Mouse (Mus musculus): Measurements from ENCODE around the gene Larp7.

Larp7 gene

DNA sequence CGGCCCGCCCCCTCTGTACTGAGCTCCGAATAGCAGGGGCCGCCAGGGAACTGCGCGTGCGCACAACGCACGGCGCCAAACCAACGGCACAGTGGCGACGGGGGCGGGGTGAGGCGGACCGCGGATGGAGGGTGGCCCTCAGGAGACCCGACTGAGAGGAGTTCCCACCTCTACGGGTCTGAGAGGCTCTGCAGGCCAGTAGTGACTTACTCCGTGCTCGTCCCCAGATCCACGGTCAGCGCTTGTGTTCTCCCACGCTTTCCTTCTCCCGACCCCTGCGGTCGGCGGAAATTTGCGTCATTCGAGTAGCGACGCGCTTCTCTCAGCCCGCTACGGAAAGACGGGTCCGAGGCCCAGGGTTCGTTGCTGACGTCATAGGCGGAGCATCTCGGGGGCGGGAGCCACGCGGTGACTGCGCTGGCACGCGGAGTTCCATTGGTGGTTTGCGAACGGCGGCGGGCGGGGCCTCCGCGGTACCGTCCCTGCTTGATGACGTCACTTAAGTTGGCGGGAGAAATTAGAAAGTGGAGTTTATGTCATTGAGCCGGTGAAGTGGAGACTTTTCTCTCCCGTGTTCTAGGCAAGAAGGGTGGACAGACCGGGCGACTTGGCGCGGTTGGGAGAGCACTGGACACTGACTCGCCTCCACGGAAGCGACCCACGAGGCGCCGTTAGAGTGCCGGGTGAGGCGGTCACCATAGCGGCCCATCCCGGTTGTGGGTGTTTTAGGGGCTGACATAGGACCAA is at the start of gene Larp7, which contains the start of gene Zgrf1:
Gene Larp7, minus strand, starts transcription at position 377 of the 747 bp plus-strand sequence.
Gene Zgrf1, plus strand, starts transcription at position 517 of the 747 bp plus-strand sequence.
- peak; percentile 99 for DNase-seq (ENCODE audit: low spot score)

DNA sequence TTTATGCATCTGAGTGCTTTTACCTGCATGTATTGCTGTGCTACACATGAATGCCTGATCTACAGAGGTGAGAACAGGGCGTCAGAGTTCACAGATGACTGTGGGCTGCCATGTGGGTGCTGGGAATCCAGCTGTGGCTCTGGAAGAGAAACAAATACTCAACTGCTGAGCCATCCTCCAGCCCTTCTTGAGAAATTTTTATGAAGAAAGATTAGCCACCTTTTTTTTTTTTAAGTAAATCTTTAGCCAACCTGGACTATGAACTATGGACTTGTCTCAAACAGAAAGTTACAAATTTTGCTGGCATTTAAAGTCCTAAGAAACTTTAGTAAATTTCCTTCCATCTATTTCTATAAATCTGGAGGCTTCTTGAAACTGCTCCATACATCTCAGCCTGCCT is 44.0 kb upstream of the Larp7 start:
- DNase-seq (ENCODE audit: low spot score): no peak

DNA sequence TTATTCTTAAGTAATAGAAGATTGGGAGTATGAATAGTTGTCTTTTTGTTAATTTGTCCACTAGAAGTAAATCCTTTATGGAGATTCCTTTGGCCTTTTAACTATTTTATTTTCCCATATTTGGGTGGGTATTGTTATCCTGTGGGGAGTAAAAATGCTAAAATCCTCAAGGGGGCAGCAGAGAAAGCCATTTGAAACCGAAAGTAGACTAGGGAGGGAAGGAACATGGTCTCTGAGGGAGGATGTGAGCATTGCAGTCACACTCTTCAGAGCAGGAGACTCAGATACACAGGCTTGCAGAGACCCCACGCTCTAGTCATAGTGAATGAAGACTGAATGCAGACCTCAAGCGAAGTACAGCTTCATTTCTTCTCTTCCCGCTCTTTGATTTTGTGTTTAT is 19.4 kb upstream of the Larp7 start:
- DNase-seq (ENCODE audit: low spot score): peak; percentile 76

DNA sequence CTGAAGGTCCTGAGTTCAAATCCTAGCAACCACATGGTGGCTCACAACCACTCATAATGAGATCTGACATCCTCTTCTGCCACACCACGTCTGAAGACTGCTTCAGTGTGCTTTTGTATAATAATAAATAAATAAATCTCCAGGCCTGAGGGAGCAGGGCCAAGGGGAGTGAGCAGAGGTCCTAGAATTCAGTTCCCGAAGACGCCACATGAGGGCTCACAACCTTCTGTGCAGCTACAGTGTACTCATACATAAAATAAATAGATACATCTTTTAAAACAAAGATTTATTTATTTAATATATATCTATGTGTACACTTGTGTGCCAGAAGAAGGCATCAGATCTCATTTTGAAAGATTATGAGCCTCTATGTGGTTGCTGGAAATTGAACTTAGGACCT is 12.0 kb upstream of the Larp7 start:
- DNase-seq (ENCODE audit: low spot score): no peak

DNA sequence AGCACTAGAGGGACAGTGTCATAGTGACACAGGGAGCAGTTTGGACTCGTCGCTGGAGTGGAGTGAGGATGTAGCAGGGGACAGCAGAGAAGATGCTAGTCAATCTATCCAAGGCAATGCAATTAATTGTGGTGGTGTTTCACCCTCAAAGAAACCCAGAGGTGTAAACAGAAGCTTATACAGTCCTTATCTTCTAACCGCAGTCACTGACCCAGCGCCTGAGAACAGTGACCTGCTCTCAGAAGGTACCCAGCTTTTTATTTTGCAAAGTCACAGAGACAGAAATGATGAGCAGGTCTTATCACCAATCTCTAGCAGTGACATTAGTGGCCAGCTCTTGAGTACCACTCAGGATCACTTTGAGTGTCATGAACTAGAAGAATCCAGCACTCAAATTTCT is 9.8 kb upstream of the Larp7 start:
- no peak for DNase-seq (ENCODE audit: low spot score)

DNA sequence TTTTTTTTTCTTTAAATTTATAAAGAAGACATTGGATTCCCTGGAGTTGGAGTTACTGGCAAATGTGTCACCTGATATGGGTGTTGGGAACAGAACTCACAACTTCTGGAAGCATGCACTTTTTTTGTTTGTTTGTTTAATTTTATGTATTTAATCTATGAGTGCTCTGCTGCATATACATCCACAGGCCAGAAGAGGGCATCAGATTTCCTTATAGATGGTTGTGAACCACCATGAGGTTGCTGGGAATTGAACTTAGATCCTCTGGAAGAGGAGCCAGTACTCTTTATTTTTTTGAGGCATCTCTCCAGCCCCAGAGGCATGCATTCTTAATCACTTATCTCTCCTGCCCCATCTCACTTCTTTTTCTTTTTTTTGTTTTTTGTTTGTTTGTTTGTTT is 5.1 kb upstream of the Larp7 start:
- no peak for DNase-seq (ENCODE audit: low spot score)

DNA sequence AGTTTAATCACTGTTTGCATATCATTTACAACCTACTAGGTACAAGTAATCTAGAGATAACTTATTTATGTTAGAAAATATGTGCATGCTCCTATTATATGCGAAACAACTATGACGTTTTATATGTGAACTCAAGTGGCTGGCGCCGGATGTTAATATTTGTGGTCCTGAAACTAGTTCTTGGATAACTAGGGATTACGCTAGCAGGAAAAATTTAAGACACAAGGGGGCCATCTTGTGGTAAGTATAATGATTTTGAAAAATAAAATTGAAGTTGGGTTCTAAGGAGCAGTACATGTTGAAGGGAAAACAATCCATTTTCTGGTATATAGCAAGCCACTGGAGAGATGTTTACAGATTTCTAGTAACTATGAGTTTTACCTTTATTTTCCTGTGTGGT is 1.6 kb upstream of the Larp7 start:
- no peak for DNase-seq (ENCODE audit: low spot score)

DNA sequence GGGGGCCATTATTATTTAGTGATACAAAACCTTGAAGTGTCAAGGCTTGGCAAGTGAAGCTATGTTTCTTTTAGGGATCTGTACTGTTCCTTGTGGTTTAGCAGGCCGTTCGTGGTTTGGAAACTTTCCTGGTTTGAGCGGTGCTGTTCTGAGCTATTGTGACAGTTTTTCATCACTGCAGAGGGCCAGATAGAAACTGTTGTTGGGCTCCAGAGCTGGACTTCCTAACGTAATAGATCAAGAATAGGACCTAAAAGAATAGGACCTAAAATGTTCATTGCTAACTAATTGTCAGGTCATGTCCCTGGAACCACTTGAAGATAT is 533 bp upstream of the Larp7 start:
- DNase-seq (ENCODE audit: low spot score): no peak

DNA sequence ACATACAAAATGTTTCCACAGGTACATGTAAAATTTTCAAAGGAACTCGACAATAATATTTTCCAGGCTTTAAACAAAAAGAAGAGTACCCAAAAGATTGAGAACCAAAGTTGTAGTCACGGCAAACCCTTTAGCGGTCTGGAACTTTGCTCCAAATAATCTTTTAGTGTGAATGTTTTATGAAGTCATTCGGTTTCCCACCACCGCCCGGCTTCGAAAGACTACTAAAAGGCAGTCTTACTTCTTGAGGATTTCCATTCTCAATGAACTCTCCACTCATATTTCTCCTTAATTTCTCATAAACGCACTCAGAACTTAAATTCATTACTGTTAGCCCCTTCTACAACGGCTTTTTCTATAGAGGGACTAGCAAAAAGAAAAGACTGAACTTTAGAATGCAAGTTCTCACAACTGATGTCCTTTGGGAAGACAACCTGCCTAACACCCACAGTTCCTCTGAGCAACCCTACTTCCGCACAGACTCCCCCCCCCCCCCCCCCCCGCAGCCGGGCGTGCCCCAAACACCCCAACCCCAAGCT is 646 bp downstream of the Larp7 start:
- no peak for DNase-seq (ENCODE audit: low spot score)

DNA sequence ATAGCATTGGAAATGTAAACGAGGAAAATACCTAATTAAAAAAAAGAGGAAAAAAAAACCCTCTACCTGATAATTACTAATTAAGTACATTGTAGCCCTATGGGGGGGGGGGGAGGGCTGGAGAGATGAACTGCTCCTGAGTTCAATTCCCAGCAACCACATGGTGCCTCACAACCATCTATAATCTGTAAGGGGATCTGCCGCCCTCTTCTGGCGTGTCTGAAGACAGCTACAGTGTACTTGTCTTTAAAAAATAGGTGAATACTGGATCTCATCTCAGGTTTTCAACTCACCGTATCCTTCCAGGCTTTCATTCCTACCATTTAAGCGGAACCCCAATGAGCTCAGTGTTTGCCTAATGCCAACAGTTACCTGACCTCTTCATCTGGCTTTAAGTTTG is 5.3 kb downstream of the Larp7 start:
- DNase-seq (ENCODE audit: low spot score): no peak

DNA sequence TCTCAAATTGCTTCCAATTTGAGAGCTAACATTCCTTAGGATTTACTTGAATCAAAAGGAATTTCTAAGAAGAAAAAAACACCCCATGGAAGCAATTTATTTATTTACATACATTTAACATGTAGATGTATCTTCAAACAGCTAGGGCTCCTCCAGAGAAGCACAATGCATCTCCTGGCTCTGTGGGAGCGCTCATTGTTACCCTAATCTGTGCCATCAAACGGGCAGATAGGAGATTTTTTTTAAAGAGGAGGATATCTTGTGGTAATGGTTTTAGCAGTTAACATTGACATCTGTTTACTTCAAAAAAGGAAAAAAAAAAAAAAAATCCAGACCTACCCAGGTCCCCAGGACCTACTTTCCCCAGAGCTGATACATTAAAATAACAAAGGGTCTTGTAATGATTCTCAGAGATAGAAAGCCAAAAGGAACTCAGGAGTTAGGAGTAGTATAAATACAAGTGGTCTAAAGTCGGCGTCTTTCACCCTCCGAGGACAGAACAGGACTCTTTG is 8.5 kb downstream of the Larp7 start:
- DNase-seq (ENCODE audit: low spot score): no peak

DNA sequence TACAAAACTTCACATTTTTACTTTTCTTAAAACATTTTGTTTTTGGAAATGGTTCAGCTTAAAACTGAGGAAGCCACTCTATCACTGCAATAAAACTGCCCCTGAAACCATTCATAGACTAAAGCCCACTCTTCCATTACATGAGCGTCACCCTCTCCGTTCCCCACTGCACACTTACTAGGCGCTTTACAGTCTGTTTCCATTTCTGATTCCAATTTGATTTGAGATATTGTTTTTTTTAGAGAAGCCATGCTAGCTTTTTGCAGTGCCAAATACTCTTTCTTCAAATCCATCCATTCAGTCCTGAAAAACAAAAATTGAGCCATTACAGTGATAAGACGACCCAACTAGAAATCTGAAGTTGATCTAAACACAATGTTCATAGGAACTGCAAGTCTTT is 9.2 kb downstream of the Larp7 start:
- no peak for DNase-seq (ENCODE audit: low spot score)

DNA sequence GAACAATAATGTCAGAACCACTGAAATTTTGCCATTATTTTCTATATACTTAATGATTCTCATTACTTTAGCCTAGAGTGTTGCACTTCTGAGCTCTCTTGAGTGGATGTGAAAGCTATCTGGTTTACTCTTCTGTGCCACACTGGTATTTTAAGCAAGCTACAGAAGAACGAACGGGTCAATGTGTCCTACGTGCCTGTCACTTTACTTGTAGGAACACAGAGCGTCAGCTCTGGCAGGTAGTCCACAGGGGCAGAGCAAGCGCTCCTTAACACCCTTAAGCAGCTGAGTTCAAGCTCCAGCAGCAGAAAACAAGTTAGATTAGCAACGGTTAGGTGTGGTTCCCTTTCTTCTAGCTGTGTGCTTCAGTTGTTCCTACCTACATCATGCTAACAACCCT is 14.0 kb downstream of the Larp7 start:
- DNase-seq (ENCODE audit: low spot score): no peak

DNA sequence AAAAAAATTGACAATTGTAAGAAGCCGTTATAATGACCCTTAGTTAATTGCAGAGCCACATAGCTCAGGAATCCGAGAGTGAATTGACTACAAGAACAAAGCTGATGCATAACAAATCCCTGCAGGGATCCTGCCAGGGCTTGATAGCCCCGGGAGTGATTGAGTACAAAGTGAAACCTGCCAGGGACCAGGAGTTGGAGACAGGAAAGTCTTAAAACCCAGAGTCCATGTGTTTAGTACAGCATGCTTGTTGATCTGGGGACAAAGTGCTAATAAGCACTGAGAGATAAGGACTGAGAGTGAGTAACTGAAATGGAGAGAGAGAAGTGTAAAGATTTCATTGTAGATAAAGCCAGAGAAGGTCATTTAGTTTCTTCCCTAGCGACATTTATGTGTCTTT is 22.9 kb downstream of the Larp7 start:
- no peak for DNase-seq (ENCODE audit: low spot score)

DNA sequence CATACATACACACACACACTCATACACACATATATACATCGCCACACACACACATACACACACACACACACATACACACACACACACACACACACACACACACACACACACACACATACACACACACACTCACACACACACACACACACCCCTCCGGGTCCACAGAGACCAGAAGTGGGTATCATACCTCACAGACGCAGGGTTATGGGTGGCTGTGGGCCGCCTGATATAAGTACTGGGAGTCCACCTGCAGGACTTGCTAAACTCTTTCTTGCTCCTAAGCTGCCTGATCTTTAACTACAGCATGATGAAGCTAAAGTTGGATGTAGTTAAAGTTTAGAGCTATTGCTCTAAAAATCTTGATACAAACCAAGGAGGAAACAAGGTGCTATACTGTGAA is 23.3 kb downstream of the Larp7 start:
- no peak for DNase-seq (ENCODE audit: low spot score)

DNA sequence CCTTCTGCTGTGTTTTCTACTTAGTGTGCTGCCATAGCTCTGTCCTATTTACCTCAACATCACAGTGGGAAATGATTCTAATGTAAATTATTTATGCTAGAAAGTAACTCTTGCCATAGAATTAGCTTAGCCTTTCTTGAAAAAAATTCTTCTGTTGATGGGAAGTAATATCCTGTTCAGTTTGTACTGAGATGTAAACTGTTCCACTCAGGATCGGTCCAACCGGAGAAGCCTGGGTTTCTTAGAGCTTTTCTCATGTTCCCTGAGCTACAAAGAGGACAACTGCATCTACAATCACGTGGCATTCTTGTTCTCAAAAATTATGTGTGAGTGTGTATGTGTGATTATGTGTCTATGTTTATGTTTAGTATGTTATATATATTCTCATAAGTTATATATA is 23.9 kb downstream of the Larp7 start:
- no peak for DNase-seq (ENCODE audit: low spot score)

DNA sequence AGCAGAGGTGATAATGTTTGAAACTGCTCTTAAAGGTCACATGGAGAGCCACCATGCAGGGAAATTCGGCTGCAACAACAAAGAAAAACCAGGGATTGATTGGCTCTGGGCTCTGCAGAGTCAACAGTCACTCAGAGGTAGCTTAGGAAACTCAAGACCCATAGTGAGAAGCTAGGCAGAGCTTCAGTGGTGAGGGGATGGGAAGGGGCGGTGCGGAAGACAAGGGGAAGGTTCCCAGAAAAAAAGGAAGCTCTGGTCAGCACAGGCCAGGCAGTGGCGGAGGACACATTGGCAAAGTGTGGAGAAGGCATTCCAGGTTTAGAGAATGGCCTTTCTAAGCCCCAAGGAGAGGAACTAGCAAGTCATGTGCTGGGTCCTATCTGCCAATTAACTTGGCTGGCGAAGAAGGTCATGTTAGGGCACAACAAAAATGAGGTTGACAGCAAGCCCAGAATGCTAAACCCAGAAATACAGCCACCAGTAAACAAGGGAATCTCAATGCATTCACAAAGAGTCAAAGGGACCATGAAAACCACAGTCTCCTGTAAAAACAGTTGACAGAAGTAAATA is 25.6 kb downstream of the Larp7 start:
- no peak for DNase-seq (ENCODE audit: low spot score)

DNA sequence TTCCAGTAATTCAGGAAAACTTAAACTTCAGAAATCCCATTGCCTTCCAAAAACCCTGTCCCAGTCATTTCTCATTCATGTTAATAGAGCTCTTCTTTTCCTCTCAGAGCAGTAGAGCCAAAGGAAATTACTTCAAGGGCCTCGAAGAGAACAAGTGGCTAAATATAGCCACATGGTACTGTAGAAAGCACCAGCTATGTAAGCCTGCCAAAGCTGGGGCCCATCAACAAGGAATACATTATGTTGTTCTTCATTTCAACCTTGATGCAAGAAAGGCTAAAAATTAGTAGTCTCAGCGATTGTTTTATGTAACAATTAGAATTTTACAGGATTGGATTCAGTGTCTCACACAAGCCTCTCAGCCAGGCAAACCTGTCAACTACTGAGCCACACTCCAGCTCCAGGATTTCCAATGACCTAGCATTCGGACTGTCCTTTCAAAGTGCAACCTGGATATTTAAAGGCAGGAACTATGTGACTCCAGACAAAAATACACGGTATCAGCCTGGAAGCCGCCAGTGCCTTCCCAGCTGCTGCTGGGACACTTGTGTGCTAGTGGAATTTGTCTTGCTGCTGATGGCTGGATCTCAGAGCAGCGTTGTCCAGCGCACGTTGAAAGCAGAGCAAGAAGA is 27.8 kb downstream of the Larp7 start:
- no peak for DNase-seq (ENCODE audit: low spot score)

DNA sequence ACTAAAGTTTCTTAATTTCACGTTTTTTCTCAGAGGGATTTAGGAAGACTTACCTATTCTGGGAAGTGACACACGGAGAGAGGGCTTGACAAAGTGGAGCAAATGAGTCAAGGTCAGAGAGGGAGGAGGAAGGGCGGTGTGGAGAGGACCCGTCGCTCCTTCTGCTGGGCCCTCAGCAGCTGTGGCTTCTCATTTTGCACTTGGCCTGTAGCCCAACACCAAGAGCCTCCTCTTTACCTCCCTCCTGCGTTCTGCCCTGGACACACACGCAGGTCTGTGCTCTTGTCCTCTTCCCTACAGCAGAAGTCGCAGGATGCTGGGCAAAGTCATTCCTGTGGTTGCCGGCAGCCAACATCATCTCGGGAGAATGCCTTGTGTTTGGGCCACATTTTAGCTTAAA is 32.0 kb downstream of the Larp7 start:
- DNase-seq (ENCODE audit: low spot score): no peak

DNA sequence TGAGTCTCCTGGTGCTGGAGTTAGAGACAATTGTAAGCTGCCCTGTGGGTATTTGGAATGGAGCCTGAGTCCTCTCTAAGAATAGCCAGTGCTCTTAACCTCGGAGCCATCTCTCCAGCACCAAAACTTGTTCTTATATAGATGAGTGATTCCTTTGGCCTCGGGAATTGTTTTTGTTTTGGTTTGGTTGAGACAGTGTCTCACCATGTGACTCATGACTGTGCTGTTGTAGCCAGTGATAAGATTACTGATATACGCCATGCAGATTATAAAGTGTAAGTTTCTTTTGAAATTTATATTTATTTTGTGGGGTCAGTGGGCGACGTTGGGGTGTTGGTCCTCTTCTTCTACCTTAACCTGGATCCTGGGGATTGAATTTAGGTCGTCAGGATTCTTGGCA is 32.8 kb downstream of the Larp7 start:
- no peak for DNase-seq (ENCODE audit: low spot score)

DNA sequence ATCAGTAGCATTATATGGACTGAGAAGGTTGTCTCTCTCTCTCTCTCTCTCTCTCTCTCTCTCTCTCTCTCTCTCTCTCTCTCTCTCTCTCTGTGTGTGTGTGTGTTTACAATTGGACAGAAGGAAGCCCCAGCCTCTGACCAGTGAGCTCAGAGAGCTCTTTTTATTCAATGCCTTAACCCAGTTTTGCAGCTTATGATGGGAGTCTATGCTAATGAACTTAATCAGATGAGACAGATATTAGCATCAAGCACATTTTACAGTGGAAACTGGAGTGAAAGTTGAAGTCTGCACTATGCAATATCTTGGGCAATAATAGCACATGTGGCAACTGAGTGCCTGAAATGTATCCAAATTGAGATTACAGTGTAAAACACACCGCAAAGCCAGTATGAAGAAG is 37.9 kb downstream of the Larp7 start:
- no peak for DNase-seq (ENCODE audit: low spot score)

DNA sequence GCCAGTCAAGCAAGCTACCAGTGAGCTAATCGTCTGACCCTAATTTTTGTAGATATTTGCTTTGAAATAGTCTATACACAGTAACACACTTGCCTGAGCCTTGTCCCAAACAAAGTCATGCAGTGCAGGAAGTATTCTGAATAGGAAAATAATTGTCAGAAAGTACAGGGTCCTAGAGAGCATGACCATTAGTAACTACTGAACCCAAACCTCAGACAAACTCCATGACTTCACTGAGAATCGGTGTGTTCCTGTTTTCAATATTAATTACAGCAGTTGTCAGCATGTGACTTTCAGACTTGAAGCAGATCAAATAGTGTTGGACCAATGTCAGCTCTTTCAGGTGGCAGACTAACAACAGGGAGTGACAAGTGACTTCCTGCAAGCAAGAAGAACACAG is 39.5 kb downstream of the Larp7 start:
- DNase-seq (ENCODE audit: low spot score): no peak

DNA sequence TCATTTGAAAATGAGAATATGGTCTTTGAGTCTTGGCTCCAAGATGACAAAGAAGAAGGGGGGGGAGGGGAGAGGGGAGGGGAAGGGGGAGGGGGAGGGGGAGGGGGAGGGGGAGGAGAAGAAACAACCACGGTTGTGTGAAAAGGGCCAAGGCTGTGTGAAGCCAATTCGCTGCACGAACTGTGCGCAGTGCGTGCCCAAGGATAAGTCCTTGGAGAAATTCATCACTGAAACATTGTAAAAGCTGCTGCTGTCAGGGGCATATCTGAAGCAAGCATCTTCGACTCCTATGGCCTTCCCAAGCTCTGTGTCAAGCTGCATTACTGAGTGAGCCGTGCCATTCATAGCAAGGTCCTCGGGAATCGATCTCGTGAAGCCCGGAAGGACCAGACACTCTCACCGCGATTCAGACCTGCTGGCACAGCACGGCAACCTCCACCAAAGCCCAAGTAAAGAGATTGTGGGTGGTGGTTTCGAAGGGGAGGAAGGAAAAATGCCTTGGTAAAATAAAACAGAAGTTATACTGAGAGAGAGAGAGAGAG is 40.3 kb downstream of the Larp7 start:
- DNase-seq (ENCODE audit: low spot score): no peak
